Mouse (Mus musculus) kidney, postnatal 36 days (tissue): ENCODE measurements around the gene Rbm34.
A peak's percentile ranks its signal among the peaks of the same experiment; 100 is the strongest.
"Not testable (repeated sequence)": the region's sequence is repeated elsewhere in the genome, so short reads cannot be mapped to it uniquely, and the experiment has no call there.

Experiments used
- DNase-seq, 2 experiments: peaks; one replicate each; pipeline ENCODE4 v3.0.0; 2021 to 2022; ENCODE audit warnings: mixed read lengths in 2 of 2

Rbm34 gene

DNA sequence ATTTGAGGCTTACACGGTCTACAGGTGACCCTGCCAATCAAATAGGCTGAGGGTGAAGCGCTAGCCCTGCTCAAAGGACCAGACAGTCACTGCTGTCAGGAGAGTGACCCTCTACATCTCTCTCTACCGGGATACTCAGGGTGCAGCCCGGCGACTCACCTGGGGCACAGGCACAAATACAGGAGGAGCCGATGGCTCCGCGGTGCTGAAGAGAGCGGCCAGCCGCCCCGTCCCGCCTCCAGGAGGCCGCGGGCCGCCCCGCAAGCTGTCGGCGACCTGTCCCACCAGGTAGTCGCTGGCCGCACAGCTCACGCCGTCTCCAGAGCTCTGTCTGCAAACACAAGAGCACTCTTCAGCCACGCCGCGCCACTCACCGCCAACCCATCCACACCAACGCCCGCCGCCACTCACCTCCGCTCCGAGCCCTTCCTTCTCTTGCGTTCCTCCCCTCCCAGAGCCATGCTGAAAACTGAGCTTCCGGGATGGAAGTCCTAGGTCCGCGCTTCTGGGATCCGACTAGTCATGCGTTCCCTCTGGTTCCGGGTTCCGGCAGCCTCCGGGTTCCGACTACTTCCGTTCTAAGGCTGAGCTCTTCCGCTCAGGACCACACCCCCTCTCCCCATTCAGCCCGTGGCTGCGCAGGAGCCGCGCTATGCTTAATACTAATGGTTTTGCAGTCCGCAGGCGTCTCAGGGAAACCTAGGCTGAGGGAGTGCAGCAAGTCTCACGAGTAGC is at the start of gene Rbm34:
TSS of gene Rbm34 (minus strand) at position 493 of the 735 bp plus-strand sequence.
- peak; percentile 94 to 95 for DNase-seq

- DNase-seq, result no peak
These were observed 40.8 kb upstream of the Rbm34 start for GRCm38 (mm10) chr8:127011668-127012067.

DNA sequence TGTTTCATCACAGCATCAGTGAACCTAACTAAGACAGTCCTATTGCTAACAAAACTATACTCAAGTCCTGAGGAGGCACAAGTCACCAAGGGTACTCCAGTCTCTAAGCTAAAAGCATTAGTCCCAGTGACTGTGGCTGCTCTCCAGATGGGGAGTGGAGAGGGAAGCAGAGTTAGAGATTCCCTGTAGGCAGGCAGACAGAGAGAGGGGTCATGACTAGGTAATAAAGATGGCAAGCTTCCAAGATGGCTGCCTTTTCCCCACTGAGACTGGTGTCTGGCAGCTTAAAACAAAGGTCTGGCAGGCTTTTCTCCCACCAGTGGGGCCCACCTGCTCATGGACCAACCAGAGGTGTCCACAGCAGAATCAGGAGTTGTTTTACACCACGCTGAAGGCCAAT is 23.6 kb upstream of the Rbm34 start:
- no peak for DNase-seq

GRCm38 (mm10) chr8:126989363-126990153 is 18.7 kb upstream of the Rbm34 start:
- DNase-seq, result no peak

DNA sequence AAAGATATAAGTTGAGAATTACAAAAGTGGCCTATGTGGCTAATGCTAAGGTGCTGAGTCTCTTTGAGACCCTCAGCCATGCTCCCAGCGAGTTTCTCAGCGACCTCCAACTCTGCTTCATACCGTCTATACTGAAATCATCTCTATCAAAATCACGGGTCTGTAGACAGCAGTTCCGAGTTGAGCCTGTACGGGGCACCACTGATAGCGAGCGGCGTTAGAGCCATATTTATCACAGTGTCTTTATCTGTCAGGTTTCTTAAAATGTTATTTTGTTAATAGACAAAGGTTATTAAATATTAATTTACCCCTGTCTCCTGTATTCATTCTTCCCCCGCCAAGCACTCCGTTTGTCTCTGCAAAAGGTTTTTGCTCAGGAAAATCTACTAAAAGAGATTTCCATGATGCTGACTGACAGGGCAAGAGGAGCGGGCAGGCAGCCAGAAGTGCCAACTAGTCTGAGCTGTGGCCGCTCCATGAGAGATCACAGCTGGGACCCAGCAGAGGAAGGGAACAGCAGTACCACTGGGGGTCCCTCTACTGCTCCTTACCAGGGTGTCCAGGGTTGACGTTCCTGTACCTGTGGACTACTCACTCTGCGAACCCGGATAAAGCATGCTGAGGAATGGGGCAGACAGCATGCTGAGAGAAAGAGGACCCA is 17.6 kb upstream of the Rbm34 start:
- DNase-seq, result no peak

- peak; percentile 88 to 92 for DNase-seq
These were observed 15.6 kb upstream of the Rbm34 start for GRCm38 (mm10) chr8:126986495-126986894.

GRCm38 (mm10) chr8:126980046-126980445 is 9.2 kb upstream of the Rbm34 start:
- no peak for DNase-seq

DNA sequence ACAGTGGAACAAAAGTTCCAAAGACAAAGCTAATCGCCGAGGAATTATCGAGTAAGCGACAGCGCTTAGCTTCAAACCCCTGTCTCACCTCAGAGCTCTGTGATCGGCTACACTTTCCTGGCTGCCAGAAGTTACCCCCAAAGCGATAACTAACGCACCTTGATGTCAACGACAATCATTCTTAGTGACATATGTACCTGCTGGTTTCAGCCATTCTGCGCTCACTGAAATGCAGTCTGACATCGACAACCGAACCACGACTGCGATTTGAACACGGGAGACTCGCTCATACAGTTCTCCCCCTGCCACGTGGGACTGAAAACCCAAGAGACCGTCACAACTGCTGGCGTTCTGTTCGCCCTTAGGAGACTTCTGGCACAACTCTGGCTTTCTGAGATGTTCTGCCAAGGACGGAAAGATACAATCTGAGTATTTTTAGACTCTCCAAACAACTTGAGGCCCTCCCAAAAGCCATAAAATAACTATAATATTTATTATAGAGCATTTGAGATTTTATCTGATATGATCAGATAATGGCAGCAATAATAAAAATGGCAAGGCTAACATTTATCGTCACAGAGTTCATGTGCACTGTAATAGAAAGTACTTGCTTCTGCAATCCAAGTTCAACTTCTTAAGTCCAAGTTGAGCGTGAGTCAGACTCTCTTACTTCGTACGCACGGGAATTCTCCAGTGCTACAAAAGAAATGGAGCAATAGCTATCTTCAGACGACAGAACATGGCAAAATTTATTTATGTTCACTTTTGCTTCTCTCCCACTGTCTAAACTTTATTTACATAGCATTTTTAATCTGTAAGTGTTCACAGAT is 8.4 kb upstream of the Rbm34 start:
- DNase-seq, result peak in 1 of 2 experiments; percentile 33

DNA sequence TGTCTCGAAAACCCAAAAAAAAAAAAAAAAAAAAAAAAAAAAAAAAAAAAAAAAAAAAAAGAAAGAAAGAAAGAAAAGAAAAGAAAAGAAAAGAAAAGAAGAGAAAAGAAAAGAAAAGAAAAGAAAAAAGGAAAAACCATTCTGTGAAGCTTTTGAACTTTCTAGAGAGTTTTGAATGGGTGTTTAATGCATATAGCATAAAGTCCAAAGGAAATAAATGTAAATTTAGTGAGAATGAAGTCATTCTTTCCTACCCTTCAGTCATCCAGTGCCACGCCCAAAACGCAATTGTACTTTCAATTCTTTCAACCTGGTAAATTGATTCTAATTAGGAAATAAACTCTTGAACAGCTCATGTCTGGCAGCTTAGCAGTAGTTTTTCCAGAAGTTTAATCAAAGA is 7.7 kb upstream of the Rbm34 start:
- not testable (repeated sequence) for DNase-seq

DNA sequence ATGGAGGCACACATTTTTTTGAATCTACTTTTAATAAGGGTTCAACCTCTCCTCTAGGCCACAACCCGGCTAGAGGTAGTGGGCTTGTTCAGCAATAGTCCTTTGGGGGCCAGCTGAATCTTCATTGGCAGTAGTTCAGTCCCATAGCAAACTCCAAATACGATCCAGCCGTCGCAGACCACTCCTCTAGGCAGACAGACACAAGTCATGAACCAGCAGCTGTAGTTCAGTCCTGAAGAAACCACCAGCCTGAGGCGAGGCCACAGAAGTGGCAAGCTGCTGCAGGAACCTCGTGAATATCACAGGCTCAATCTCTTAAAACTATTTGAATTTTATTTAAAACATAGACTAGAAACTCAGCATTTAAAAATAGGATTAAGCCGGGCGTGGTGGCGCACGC is 7.2 kb upstream of the Rbm34 start:
- DNase-seq, result no peak

DNA sequence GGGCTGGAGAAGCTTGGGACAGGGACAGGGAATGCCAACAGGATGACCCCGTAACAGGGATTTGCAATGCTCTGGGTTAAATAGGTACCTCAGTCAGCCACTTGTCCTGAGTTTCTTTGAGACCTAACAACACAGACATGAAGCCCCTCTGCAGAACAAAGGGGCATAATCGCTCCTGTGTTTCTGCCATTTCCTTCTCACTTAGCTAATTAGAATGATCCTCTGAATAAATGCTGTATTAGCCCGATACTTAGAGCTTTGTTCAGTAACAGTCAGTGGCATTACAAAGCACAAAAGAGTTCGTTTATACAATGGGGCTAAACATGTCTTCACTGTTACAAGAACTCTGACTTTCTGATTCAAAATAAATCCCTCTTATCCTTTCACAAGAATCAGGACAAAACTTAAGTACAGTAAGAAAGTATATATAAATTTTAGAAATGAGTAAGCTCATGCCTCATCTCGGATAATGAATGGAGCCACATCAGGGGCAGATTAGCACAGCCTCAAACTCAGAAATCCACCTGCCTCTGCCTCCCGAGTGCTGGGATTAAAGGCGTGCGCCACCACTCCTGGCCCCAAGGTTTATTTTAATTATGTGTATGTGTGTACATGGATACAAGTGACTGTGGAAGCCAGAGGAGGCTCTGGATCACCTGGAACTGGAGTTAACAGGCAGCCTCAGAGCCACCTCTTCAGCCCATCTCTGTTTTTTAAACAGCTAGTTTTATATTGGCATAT is 5.9 kb upstream of the Rbm34 start:
- DNase-seq, result no peak

DNA sequence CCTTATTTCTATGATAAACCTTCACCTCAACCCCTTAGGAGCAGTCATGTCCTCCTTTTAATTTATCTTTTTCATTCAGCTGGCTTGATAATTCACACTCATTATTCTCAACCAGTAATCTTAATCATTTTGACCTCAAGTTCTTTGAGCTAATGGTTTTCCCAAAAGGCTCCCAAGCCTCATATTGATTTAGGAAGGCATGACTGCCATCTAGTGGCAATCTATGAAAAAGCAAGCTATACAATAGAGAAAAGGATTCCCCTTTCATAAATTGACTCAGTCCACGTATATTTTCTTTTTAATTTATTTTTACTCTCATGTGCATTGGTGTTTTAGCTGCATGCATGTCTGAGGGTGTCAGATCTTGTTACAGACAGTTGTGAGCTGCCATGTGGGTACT is 4.8 kb upstream of the Rbm34 start:
- peak in 1 of 2 experiments; percentile 70 for DNase-seq

DNA sequence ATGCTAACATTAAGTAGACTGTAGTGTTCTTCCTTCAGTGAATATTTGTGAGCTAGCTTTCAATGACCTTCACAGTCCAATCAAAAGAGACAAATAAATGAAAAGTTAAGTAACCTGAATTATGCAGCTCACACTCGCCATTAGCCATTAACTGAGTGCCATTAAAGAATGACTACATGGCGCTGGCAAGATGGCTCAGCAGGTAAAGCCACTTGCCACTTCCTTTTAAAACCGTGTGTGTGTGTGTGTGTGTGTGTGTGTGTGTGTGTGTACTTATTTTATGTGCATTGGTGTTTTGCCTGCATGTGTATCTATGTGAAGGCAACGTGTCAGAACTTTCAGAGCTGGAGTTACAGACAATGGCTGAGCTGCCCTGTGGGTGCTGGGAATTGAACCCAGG is 3.6 kb upstream of the Rbm34 start:
- peak; percentile 45 to 63 for DNase-seq

DNA sequence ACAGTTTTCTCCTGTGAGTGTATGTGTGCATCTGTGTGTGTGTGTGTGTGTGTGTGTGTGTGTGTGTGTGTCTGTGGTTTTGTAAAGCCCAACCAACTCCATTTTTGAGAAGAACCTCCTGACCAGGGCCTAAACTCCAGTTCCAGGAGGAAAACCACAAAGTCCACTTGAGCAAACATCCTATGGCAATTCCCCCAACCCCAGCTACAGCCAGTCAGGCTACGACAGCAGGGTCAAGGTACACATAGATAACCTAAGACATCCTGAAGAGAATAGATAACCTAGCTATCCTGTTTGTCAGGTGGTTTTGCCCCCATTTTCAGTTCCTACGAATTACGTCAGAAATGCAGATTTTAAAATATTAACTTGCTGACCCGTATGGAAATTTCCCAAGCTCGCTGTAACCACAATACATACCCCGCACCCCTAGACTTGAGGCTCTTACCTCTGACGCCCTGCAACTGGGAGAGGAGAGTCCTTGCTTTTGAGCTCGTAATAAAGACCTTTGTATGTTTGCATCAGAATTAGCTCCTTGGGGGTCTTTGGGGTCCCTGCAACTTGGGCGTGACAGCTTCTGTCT is 2.9 kb upstream of the Rbm34 start:
- no peak for DNase-seq

- no peak for DNase-seq
These were observed 1.8 kb upstream of the Rbm34 start for GRCm38 (mm10) chr8:126972649-126973048.

DNA sequence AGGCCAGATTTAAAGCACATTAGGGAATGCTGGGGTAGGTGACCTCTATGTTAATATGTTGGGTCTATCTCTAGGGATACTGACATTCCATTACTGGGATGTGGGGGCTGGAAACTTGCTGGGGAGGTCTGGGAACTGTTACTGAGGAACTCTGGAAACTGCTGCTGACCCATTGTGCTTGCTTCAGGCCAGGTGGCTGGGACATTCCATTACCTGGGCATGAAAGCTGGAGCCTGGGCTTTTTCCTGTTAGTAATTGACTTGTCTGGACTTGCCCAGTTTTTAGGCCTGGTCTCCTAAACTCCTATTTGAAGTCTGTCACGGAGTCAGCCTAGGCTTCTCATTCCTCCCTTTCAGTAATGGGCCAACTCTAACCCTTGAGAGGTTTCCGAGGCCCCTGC is 1.2 kb upstream of the Rbm34 start:
- DNase-seq, result no peak

GRCm38 (mm10) chr8:126971314-126971664 is 418 bp upstream of the Rbm34 start:
- DNase-seq, result no peak

- peak in 1 of 2 experiments; percentile 42 for DNase-seq
These were observed 1.3 kb downstream of the Rbm34 start for GRCm38 (mm10) chr8:126969546-126969945.

- no peak for DNase-seq
These were observed 2.8 kb downstream of the Rbm34 start for GRCm38 (mm10) chr8:126968107-126968506.

DNA sequence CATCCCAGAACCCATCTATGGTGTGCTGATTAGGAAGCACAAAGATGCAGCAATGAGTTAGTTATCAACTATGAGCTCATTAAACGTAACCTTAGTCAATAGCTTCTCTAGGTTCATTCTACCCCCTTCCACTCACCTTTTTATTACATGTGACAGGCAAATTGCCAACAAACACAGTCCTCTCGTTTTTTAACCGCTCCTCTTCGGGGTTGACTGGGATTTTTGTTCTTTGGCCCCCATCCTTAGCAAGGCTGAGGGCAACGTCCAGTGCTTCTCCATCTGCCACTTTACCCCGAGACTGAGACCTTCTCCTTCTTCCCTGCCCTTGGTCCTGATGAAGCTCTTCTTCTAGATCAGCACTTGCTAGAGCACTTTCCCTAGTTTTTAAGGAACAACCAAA is 5.6 kb downstream of the Rbm34 start:
- peak; percentile 44 to 69 for DNase-seq

GRCm38 (mm10) chr8:126962871-126963270 is 8.0 kb downstream of the Rbm34 start:
- DNase-seq, result no peak

DNA sequence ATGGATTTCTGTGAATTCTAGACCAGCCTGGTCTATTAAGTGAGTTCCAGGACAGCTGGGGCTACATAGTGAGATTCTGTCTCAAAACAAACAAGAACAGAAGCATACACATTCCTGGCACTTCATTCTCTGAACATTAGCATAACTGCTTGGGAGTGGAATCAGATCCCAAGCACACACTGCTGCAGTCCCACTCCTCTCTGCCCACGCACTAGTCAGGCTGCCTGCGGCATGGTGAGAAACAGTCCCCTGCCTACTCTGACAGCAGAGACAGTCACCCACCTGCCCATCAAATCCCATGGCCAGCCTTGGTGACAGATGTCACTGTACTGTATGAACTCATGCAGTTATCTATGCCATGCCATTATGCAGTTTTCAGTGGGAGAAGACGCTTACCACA is 9.4 kb downstream of the Rbm34 start:
- no peak for DNase-seq
